Mouse (Mus musculus) forebrain, embryonic 13.5 days (tissue): ENCODE measurements around the gene Azi2. TPM values are rescaled to one million over a fixed set of nuclear protein-coding genes. Genes with fewer than 3 reads are reported as not detected.

Source experiments
- ATAC-seq: fragments of 200-750 bp; cut with Nextera tagmentation; 2 replicates; pipeline ENCODE4 v1.8.0; 2017
- H3K27ac ChIP-seq: fragments of 300-500 bp; sonication (generic); 2 replicates; pipeline ENCODE4 v1.5.1; 2015; ENCODE audit warnings: inconsistent platforms, mild to moderate bottlenecking, moderate library complexity
- H3K27me3 ChIP-seq: fragments of 300-500 bp; sonication (generic); 2 replicates; pipeline ENCODE4 v1.6.1; 2015; ENCODE audit warnings: mild to moderate bottlenecking, inconsistent platforms
- H3K36me3 ChIP-seq: fragments of 300-500 bp; sonication (generic); 2 replicates; pipeline ENCODE4 v1.6.1; 2015; ENCODE audit warnings: mild to moderate bottlenecking, inconsistent platforms; ENCODE audit not compliant: poor library complexity, severe bottlenecking
- H3K4me1 ChIP-seq: fragments of 300-500 bp; sonication (generic); 2 replicates; pipeline ENCODE4 v1.6.1; 2015; ENCODE audit warnings: inconsistent platforms
- H3K4me2 ChIP-seq: fragments of 300-500 bp; sonication (generic); 2 replicates; pipeline ENCODE4 v1.6.1; 2015; ENCODE audit warnings: inconsistent platforms, mild to moderate bottlenecking, moderate library complexity
- H3K4me3 ChIP-seq: fragments of 300-500 bp; sonication (generic); 2 replicates; pipeline ENCODE4 v1.5.1; 2015; ENCODE audit warnings: mild to moderate bottlenecking, inconsistent platforms
- H3K9ac ChIP-seq: fragments of 300-500 bp; sonication (generic); 2 replicates; pipeline ENCODE4 v1.6.1; 2015; ENCODE audit warnings: mild to moderate bottlenecking, inconsistent platforms
- H3K9me3 ChIP-seq: fragments of 300-500 bp; sonication (generic); replicated peaks from 2 replicates; pipeline ENCODE4 v1.6.1; 2016; ENCODE audit warnings: inconsistent platforms
- WGBS: fragments of 180-500 bp; shearing (Covaris S2); methylation state at CpG from one replicate; pipeline ENCODE4 v1.1.7; 2015; 5-methylcytosine and 5-hydroxymethylcytosine counted together
- polyA plus RNA-seq: library from polyadenylated mRNA; unstranded; fragments of >200 nt; fragmentation: Nextera tagmentation; extraction: Ambion mirVana; gene quantifications from 2 replicates; pipeline ENCODE4 v1.2.1, GENCODE M21; 2015

The Azi2 gene
- 73.7 and 75.2 TPM in 2 replicates for polyA plus RNA-seq

DNA sequence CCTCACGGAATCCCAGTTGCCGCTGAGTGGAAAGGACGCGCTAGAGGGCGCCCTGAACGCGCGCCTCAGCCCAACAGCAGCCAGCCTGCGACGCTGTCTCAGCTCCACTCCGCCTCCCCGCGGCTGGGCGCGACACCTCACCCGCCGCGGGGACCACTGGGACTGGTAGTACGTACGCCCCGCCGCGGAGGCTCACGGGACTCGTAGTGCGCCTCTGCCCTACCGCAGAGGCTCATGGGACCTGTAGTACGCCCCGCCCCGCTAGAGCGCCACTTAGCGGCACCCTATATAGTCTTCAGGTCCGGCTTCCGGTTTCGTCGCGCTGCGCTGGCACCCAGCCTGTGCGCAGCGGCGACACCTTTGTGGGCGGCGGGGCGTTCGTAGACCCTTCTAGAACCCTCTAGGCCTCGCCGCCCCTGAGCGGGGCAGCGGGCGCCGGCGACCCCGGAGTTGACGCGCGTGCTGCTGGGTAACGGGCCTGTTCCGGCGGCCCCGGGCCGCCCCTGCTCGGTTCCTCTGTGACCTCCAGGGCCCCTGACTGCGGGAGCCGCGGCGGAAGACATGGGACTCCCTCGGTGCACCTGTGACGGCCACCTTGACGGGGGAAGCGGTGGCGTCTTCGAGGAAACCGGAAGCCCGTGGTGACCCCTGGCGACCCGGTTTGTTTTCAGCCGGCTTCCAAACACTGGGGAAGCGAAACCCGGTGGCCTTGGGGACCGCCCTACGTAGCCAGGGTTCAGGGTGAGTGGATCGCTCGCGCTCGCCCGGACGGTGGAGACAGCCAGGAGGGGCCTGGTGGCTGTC is at the start of gene Azi2:
TSS of gene Azi2 (plus strand) at position 282 of the 804 bp plus-strand sequence.
- peak within 1 kb of the TSS; percentile 80 for H3K4me3 ChIP-seq
- under 1% methylated on average over 86 of the region's 87 CpGs for WGBS
- no peaks in the 10 kb centered on the region for H3K27me3 ChIP-seq
- H3K36me3 ChIP-seq: no peaks in the 10 kb centered on the region
- H3K4me1 ChIP-seq: peaks cover 18% of the 10 kb centered on the region
- H3K9ac ChIP-seq: peak within 1 kb of the TSS; percentile 87
- H3K9me3 ChIP-seq: no peaks in the 10 kb centered on the region
- H3K27ac ChIP-seq: peak within 1 kb of the TSS; percentile 92
- H3K4me2 ChIP-seq: peak within 1 kb of the TSS; percentile 73
- ATAC-seq: peak; percentile 99

GRCm38 (mm10) chr9:117996631-117997030 is 43.7 kb upstream of the Azi2 start:
- Histone ChIP-seq H3K9me3 (no peaks in the 10 kb centered on the region), H3K4me1 (no peaks in the 10 kb centered on the region), H3K27ac (no peak overlapping the region), H3K36me3 (no peaks in the 10 kb centered on the region), H3K27me3 (no peaks in the 10 kb centered on the region), H3K4me2 (no peak overlapping the region), H3K9ac (no peak overlapping the region), H3K4me3 (no peak overlapping the region)
- WGBS: 95% methylated on average over 5 of the region's 5 CpGs
- ATAC-seq: no peak

GRCm38 (mm10) chr9:118001488-118001887 is 38.8 kb upstream of the Azi2 start:
- Histone ChIP-seq H3K9ac (no peak overlapping the region), H3K36me3 (no peaks in the 10 kb centered on the region), H3K4me3 (no peak overlapping the region), H3K4me2 (no peak overlapping the region), H3K27ac (no peak overlapping the region), H3K9me3 (no peaks in the 10 kb centered on the region), H3K27me3 (no peaks in the 10 kb centered on the region), H3K4me1 (no peaks in the 10 kb centered on the region)
- 93% methylated on average over 3 of the region's 3 CpGs for WGBS
- ATAC-seq: no peak

GRCm38 (mm10) chr9:118003218-118003886 is 36.9 kb upstream of the Azi2 start:
- no peak for ATAC-seq
- WGBS: 76% methylated on average over 4 of the region's 4 CpGs

GRCm38 (mm10) chr9:118003937-118004336 is 36.4 kb upstream of the Azi2 start:
- ATAC-seq: no peak
- WGBS: 83% methylated on average over 4 of the region's 4 CpGs
- H3K4me3 ChIP-seq: no peak overlapping the region
- no peak overlapping the region for H3K4me2 ChIP-seq
- H3K9me3 ChIP-seq: no peaks in the 10 kb centered on the region
- H3K36me3 ChIP-seq: no peaks in the 10 kb centered on the region
- no peaks in the 10 kb centered on the region for H3K4me1 ChIP-seq
- H3K27me3 ChIP-seq: no peaks in the 10 kb centered on the region
- no peak overlapping the region for H3K9ac ChIP-seq
- no peak overlapping the region for H3K27ac ChIP-seq

More at GRCm38 (mm10) chr9:118003218-118003886, 36.9 kb upstream of the Azi2 start:
- Histone ChIP-seq H3K27ac (no peak overlapping the region), H3K9me3 (no peaks in the 10 kb centered on the region), H3K27me3 (no peaks in the 10 kb centered on the region), H3K4me3 (no peak overlapping the region), H3K4me2 (no peak overlapping the region), H3K36me3 (no peaks in the 10 kb centered on the region), H3K9ac (no peak overlapping the region), H3K4me1 (no peaks in the 10 kb centered on the region)

DNA sequence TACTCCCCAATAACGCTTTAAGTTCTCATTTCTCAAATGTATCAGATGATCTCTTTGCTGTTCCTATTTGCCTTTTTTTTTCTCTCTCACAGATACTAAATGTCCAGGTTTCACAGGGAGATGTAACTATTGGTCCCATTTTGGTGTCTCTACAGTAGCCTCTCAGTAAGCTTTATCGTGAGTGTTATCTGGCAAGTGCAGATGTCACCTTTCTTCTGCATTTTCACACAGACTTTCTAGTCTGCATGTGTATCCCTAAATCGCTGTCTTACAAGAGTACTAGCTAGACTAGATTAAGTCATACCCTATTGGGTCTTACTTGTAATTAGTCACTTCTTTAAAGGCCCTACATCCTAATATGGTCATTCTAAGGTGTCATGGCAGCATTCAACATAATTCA is 27.4 kb upstream of the Azi2 start:
- no peak overlapping the region for H3K4me2 ChIP-seq
- 90% methylated on average over 3 of the region's 3 CpGs for WGBS
- no peak for ATAC-seq

DNA sequence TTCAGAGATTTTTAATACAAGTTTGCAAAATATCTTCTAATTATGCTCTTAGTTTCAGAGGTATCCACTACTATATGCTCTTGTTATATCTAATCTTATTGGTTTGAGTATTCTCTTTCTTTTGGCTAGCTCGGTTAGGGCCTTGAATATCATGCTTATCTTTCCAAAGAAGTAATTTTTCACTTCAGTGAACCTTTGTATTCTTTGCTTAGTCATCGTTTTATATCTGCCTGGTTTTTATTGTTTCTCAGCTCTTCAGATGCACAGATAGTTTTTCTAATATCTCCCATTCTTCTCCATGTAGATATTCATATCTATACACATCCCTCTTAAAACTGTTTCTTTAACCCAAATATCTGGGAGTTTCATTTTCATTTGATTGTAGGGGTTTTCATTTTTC is 15.3 kb upstream of the Azi2 start:
- H3K9me3 ChIP-seq: no peaks in the 10 kb centered on the region
- no peak overlapping the region for H3K4me2 ChIP-seq
- no peak for ATAC-seq
- no peak overlapping the region for H3K9ac ChIP-seq
- WGBS: 62% methylated on average over 2 of the region's 2 CpGs
- no peaks in the 10 kb centered on the region for H3K36me3 ChIP-seq
- H3K4me1 ChIP-seq: no peaks in the 10 kb centered on the region
- no peak overlapping the region for H3K4me3 ChIP-seq
- no peak overlapping the region for H3K27ac ChIP-seq
- H3K27me3 ChIP-seq: no peaks in the 10 kb centered on the region

More for the DNA sequence above, 27.4 kb upstream of the Azi2 start:
- Histone ChIP-seq H3K4me1 (no peaks in the 10 kb centered on the region), H3K4me3 (no peak overlapping the region), H3K36me3 (no peaks in the 10 kb centered on the region), H3K9me3 (no peaks in the 10 kb centered on the region), H3K9ac (no peak overlapping the region), H3K27ac (no peak overlapping the region), H3K27me3 (no peaks in the 10 kb centered on the region)

DNA sequence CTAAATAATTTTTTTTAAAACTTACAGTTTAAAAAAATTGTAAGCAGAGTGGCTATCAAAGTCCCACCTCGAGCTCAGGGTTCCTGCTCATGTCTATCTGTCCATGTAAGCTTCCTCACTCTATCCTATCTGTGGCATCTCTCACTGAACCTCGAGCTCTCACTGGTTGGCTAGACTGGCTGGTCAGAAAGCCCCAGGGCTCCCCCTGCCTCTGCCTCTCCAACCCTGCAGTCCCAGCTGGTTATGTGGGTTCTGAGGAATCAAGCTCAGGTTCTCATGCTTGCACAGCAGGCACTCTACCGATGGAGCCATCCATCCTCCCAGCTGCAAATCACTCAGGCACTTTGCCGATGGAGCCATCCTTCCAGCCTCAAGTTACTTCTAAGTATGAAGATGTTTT is 10.8 kb upstream of the Azi2 start:
- Histone ChIP-seq H3K36me3 (no peaks in the 10 kb centered on the region), H3K27me3 (no peaks in the 10 kb centered on the region), H3K9me3 (no peaks in the 10 kb centered on the region), H3K4me1 (no peaks in the 10 kb centered on the region), H3K27ac (no peak overlapping the region), H3K9ac (no peak overlapping the region), H3K4me3 (no peak overlapping the region), H3K4me2 (no peak overlapping the region)
- WGBS: 62% methylated on average over 4 of the region's 4 CpGs
- no peak for ATAC-seq

- WGBS: 85% methylated on average over 1 of the region's 1 CpGs
- H3K4me1 ChIP-seq: no peaks in the 10 kb centered on the region
- no peak for ATAC-seq
- H3K27me3 ChIP-seq: no peaks in the 10 kb centered on the region
- H3K9me3 ChIP-seq: no peaks in the 10 kb centered on the region
- no peaks in the 10 kb centered on the region for H3K36me3 ChIP-seq
- H3K27ac ChIP-seq: no peak overlapping the region
- H3K4me2 ChIP-seq: no peak overlapping the region
- no peak overlapping the region for H3K4me3 ChIP-seq
- no peak overlapping the region for H3K9ac ChIP-seq
These were observed 10.0 kb upstream of the Azi2 start for GRCm38 (mm10) chr9:118030252-118030651.

DNA sequence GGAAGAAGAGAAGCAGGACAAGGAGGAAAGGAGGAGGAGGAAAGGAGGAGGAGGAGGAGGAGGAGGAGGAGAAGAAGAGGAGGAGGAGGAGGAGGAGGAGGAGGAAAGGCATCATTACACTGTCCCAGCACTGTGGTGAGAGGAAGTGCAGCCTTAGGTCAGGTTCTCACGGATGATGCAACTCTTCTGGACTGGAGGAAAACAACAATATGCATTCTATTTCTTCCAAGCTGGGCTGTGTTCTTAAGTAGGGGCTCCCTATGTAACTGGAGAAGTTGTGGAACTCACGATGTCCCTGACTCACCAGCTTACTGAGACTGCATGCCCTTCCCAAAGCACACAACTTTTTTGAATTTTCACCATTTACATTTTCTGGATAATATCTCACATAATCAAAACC is 8.6 kb upstream of the Azi2 start:
- Histone ChIP-seq H3K9me3 (no peaks in the 10 kb centered on the region), H3K4me1 (no peaks in the 10 kb centered on the region), H3K27ac (no peak overlapping the region), H3K4me2 (no peak overlapping the region), H3K36me3 (no peaks in the 10 kb centered on the region), H3K27me3 (no peaks in the 10 kb centered on the region), H3K4me3 (no peak overlapping the region), H3K9ac (no peak overlapping the region)
- no peak for ATAC-seq
- 70% methylated on average over 2 of the region's 2 CpGs for WGBS

- no peak overlapping the region for H3K9ac ChIP-seq
- 86% methylated on average over 3 of the region's 3 CpGs for WGBS
- no peak for ATAC-seq
- H3K4me1 ChIP-seq: no peaks in the 10 kb centered on the region
- H3K27me3 ChIP-seq: no peaks in the 10 kb centered on the region
- no peaks in the 10 kb centered on the region for H3K9me3 ChIP-seq
- H3K4me3 ChIP-seq: no peak overlapping the region
- H3K36me3 ChIP-seq: no peaks in the 10 kb centered on the region
- H3K4me2 ChIP-seq: no peak overlapping the region
- no peak overlapping the region for H3K27ac ChIP-seq
These were observed 5.3 kb upstream of the Azi2 start for GRCm38 (mm10) chr9:118034990-118035389.

DNA sequence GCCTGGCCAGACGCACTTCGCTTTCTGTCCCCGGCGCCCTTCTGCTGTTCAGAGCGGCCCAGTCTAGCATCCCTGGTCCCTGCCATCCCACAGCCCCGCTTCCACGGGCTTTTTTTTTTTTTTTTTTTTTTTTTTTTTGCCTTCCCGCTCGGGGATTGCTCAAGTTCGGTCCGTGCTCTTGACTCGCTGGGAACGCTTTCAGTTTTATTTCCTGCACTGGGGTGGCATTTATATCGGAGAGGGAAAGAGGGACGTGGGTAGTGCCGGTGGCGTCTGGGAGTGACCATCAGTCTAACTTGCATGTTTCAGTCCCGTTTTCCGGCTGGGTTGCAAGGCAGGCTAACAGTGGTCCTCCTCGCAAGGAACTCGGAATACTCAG is 712 bp downstream of the Azi2 start:
- H3K4me3 ChIP-seq: peak overlapping the region; percentile 80
- ATAC-seq: no peak
- H3K9ac ChIP-seq: peak overlapping the region; percentile 87
- no peaks in the 10 kb centered on the region for H3K9me3 ChIP-seq
- WGBS: 1% methylated on average over 21 of the region's 21 CpGs
- H3K27me3 ChIP-seq: no peaks in the 10 kb centered on the region
- no peaks in the 10 kb centered on the region for H3K36me3 ChIP-seq
- H3K27ac ChIP-seq: peak overlapping the region; percentile 92
- peak overlapping the region; percentile 73 for H3K4me2 ChIP-seq
- peaks cover 18% of the 10 kb centered on the region for H3K4me1 ChIP-seq
